Mouse (Mus musculus) liver, embryonic 11.5 days (tissue): ENCODE data around the gene Adk. TPM values are rescaled to one million over a fixed set of nuclear protein-coding genes. Genes with fewer than 3 reads are reported as not detected.

Experiments
- ATAC-seq: fragments of 200-750 bp; cut with Nextera tagmentation; replicated peaks from 2 replicates; pipeline ENCODE4 v1.8.0; 2017; ENCODE audit warnings: moderate number of reproducible peaks, mild to moderate bottlenecking, moderate TSS enrichment, moderate library complexity; ENCODE audit not compliant: low FRiP score
- DNase-seq: peaks from one replicate; pipeline ENCODE4 v3.0.0-alpha.2; 2017; ENCODE audit warnings: low spot score
- H3K27ac ChIP-seq: fragments of 300-500 bp; sonication (generic); 2 replicates; pipeline ENCODE4 v1.5.1; 2014; ENCODE audit warnings: mild to moderate bottlenecking, low read depth, low read length, control low read depth
- H3K27me3 ChIP-seq: fragments of 300-500 bp; sonication (generic); replicated peaks from 2 replicates; pipeline ENCODE4 v1.6.1; 2014; ENCODE audit warnings: low read length, mixed read lengths; ENCODE audit not compliant: control insufficient read depth, insufficient read depth
- H3K36me3 ChIP-seq: fragments of 300-500 bp; sonication (generic); 2 replicates; pipeline ENCODE4 v1.6.1; 2014; ENCODE audit warnings: mild to moderate bottlenecking, low read length, moderate library complexity, mixed read lengths; ENCODE audit not compliant: control insufficient read depth, insufficient read depth
- H3K4me1 ChIP-seq: fragments of 300-500 bp; sonication (generic); replicated peaks from 2 replicates; pipeline ENCODE4 v1.6.1; 2014; ENCODE audit warnings: low read length, mixed read lengths; ENCODE audit not compliant: control insufficient read depth, insufficient read depth
- H3K4me2 ChIP-seq: fragments of 300-500 bp; sonication (generic); 2 replicates; pipeline ENCODE4 v1.6.1; 2014; ENCODE audit warnings: mild to moderate bottlenecking, control low read depth, moderate library complexity
- H3K4me3 ChIP-seq: fragments of 300-500 bp; sonication (generic); 2 replicates; pipeline ENCODE4 v1.5.1; 2014; ENCODE audit warnings: low read depth, low read length, control low read depth
- H3K9ac ChIP-seq: fragments of 300-500 bp; sonication (generic); 2 replicates; pipeline ENCODE4 v1.6.1; 2014; ENCODE audit warnings: low read depth, low read length, control low read depth
- H3K9me3 ChIP-seq: fragments of 300-500 bp; sonication (generic); 2 replicates; pipeline ENCODE4 v1.6.1; 2016; ENCODE audit warnings: low read length, inconsistent platforms, mixed read lengths; ENCODE audit not compliant: control insufficient read depth
- whole genome bisulfite sequencing: fragments of 180-500 bp; shearing (Covaris S2); extraction: QIAGEN DNeasy Blood & Tissue Kit; methylation state at CpG from one replicate; pipeline ENCODE4 v1.1.7; 2014; 5-methylcytosine and 5-hydroxymethylcytosine counted together
- polyA plus RNA-seq: library from polyadenylated mRNA; unstranded; fragments of >200 nt; fragmentation: Nextera tagmentation; extraction: Ambion mirVana; gene quantifications from 2 replicates; pipeline ENCODE4 v1.2.1, GENCODE M21; 2014

Gene Adk
- polyA plus RNA-seq, 1 experiment from 2014 or later: 253 TPM

GRCm38 (mm10) chr14:21253321-21253992 is 201.1 kb downstream of the Adk start:
- DNase-seq (no peak), ATAC-seq (no peak)
- no peak overlapping the region for H3K4me2 ChIP-seq
- H3K36me3 ChIP-seq: no peaks in the 10 kb centered on the region
- WGBS: 78% methylated on average over 5 of the region's 5 CpGs
- no peak overlapping the region for H3K9ac ChIP-seq
- no peak overlapping the region for H3K4me3 ChIP-seq
- H3K27me3 ChIP-seq: no peaks in the 10 kb centered on the region
- H3K9me3 ChIP-seq: no peaks in the 10 kb centered on the region
- no peaks in the 10 kb centered on the region for H3K4me1 ChIP-seq
- no peak overlapping the region for H3K27ac ChIP-seq

GRCm38 (mm10) chr14:21253993-21254339 is 201.6 kb downstream of the Adk start:
- ATAC-seq (no peak), DNase-seq (no peak)
- no peak overlapping the region for H3K4me2 ChIP-seq
- no peaks in the 10 kb centered on the region for H3K27me3 ChIP-seq
- no peaks in the 10 kb centered on the region for H3K4me1 ChIP-seq
- H3K9me3 ChIP-seq: no peaks in the 10 kb centered on the region
- H3K4me3 ChIP-seq: no peak overlapping the region
- no peaks in the 10 kb centered on the region for H3K36me3 ChIP-seq
- H3K27ac ChIP-seq: no peak overlapping the region
- WGBS: 86% methylated on average over 2 of the region's 2 CpGs
- no peak overlapping the region for H3K9ac ChIP-seq

DNA sequence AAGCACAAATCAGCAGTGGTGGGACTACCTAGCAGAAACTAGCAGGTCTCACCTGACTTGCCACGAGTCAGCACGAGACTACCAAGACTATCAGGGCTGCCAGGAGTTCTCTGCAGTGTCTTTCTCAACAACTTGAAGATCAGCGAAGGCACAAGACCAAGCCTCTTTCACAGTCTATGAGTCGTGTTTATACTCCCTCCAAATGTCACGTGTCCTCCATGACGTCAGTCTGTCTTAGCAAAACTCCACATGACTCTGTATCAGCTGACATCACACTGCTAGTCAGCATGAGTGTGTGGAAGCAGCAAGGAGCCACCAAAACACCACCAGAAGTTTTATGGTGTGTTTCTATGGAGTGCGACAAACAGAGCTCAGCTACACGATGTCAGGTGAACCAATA is 215.9 kb downstream of the Adk start:
- H3K9ac ChIP-seq: no peak overlapping the region
- H3K9me3 ChIP-seq: no peaks in the 10 kb centered on the region
- H3K4me2 ChIP-seq: no peak overlapping the region
- no peaks in the 10 kb centered on the region for H3K27me3 ChIP-seq
- DNase-seq: no peak
- ATAC-seq: no peak
- H3K4me3 ChIP-seq: no peak overlapping the region
- H3K4me1 ChIP-seq: no peaks in the 10 kb centered on the region
- H3K27ac ChIP-seq: no peak overlapping the region
- no peaks in the 10 kb centered on the region for H3K36me3 ChIP-seq
- 88% methylated on average over 8 of the region's 8 CpGs for WGBS

DNA sequence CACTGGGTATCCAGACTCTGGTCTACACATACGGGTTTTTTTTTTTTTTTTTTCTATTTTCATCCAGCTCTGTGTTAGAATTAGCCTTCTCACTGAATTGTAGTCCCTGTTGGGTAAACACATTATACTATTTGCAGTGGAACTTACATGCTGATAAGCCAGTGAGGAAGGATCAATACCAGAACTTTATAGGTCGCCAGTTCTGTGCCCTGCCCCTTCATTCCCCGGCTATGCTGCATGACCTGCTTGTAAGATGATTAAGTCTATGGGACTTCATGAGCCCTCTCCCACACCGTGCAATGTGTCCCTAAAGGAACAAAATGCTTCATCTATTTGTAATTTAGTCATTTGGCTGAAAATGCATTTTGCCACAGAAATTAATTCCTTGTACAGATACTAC is 219.1 kb downstream of the Adk start:
- Histone ChIP-seq H3K4me1 (peaks cover 4% of the 10 kb centered on the region; the same call in 1 of the 2 replicates), H3K27ac (no peak overlapping the region), H3K9me3 (no peaks in the 10 kb centered on the region), H3K27me3 (no peaks in the 10 kb centered on the region), H3K4me2 (no peak overlapping the region), H3K36me3 (no peaks in the 10 kb centered on the region), H3K9ac (no peak overlapping the region), H3K4me3 (no peak overlapping the region)
- ATAC-seq (no peak), DNase-seq (no peak)
- WGBS: 78% methylated on average over 4 of the region's 4 CpGs

DNA sequence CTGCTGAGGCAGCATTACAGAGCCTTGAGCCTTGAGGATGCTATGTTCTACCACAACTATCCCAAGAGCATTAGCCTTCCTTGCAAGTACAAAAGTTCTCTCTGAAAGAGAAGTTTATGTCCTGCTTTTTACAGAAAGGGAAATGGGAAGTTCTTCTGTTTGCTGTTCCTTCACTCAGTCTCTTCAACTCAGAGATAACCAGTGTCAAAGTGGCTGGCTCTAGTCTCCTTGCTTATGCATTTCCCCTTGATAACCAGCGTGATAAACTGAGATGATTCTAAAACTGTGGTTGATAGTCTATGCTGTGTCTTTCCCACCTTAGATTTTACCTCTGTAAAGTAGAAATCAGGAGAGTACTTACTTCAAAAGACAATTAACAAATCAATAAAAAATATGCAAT is 223.4 kb downstream of the Adk start:
- Histone ChIP-seq H3K36me3 (no peaks in the 10 kb centered on the region), H3K4me1 (peaks cover 4% of the 10 kb centered on the region; the same call in 1 of the 2 replicates), H3K27me3 (no peaks in the 10 kb centered on the region), H3K4me2 (no peak overlapping the region), H3K9me3 (no peaks in the 10 kb centered on the region), H3K27ac (no peak overlapping the region), H3K4me3 (no peak overlapping the region), H3K9ac (no peak overlapping the region)
- ATAC-seq: no peak
- DNase-seq: no peak
- WGBS: 38% methylated on average over 1 of the region's 1 CpGs

DNA sequence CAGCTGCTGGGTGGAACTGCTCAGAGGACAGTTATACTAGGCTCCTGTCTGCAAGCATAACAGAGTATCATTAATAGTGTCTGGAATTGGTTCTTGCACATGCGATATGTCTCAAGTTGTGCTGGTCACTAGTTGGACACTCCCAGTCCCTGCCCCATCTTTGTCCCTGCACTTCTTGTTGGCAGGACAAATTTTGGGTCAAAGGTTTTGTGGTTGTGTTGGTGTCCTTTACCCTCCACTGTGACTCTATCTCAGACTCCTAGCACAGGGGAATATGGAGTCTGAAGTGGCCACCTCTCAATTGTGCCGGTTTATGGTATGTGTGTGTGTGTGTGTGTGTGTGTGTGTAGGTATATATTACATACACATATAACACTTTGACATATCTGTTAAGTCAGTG is 225.9 kb downstream of the Adk start:
- H3K27me3 ChIP-seq: no peaks in the 10 kb centered on the region
- WGBS: 92% methylated on average over 2 of the region's 2 CpGs
- ATAC-seq (no peak), DNase-seq (no peak)
- H3K4me3 ChIP-seq: no peak overlapping the region
- H3K9ac ChIP-seq: no peak overlapping the region
- no peak overlapping the region for H3K27ac ChIP-seq
- no peak overlapping the region for H3K4me2 ChIP-seq
- H3K4me1 ChIP-seq: peaks cover 4% of the 10 kb centered on the region; the same call in 1 of the 2 replicates
- no peaks in the 10 kb centered on the region for H3K36me3 ChIP-seq
- no peaks in the 10 kb centered on the region for H3K9me3 ChIP-seq

GRCm38 (mm10) chr14:21278907-21279535 is 226.6 kb downstream of the Adk start:
- 69% methylated on average over 6 of the region's 6 CpGs for WGBS
- H3K4me2 ChIP-seq: no peak overlapping the region
- ATAC-seq: no peak
- no peak overlapping the region for H3K9ac ChIP-seq
- H3K4me3 ChIP-seq: no peak overlapping the region
- DNase-seq: no peak
- H3K27me3 ChIP-seq: no peaks in the 10 kb centered on the region
- peaks cover 4% of the 10 kb centered on the region; the same call in 1 of the 2 replicates for H3K4me1 ChIP-seq
- H3K27ac ChIP-seq: no peak overlapping the region
- H3K9me3 ChIP-seq: no peaks in the 10 kb centered on the region
- H3K36me3 ChIP-seq: no peaks in the 10 kb centered on the region

GRCm38 (mm10) chr14:21280451-21280850 is 228.1 kb downstream of the Adk start:
- H3K27ac ChIP-seq: no peak overlapping the region
- H3K4me3 ChIP-seq: no peak overlapping the region
- H3K9me3 ChIP-seq: no peaks in the 10 kb centered on the region
- no peak overlapping the region for H3K4me2 ChIP-seq
- H3K36me3 ChIP-seq: no peaks in the 10 kb centered on the region
- H3K27me3 ChIP-seq: no peaks in the 10 kb centered on the region
- 58% methylated on average over 3 of the region's 3 CpGs for WGBS
- H3K9ac ChIP-seq: no peak overlapping the region
- DNase-seq (no peak), ATAC-seq (no peak)
- peaks cover 4% of the 10 kb centered on the region; the same call in 1 of the 2 replicates for H3K4me1 ChIP-seq

GRCm38 (mm10) chr14:21281506-21281905 is 229.1 kb downstream of the Adk start:
- Histone ChIP-seq H3K36me3 (no peaks in the 10 kb centered on the region), H3K27me3 (no peaks in the 10 kb centered on the region), H3K4me3 (no peak overlapping the region), H3K9ac (no peak overlapping the region), H3K27ac (no peak overlapping the region), H3K4me1 (no peaks in the 10 kb centered on the region), H3K9me3 (no peaks in the 10 kb centered on the region), H3K4me2 (no peak overlapping the region)
- DNase-seq (no peak), ATAC-seq (no peak)
- WGBS: 86% methylated on average over 4 of the region's 4 CpGs
